Mouse (Mus musculus): Measurements from ENCODE around the gene Ttc9b. TPM values are rescaled to one million over a fixed set of nuclear protein-coding genes. Genes with fewer than 3 reads are reported as not detected.

Ttc9b gene
- total RNA-seq, 4 experiments from 2014 or later, result not detected

DNA sequence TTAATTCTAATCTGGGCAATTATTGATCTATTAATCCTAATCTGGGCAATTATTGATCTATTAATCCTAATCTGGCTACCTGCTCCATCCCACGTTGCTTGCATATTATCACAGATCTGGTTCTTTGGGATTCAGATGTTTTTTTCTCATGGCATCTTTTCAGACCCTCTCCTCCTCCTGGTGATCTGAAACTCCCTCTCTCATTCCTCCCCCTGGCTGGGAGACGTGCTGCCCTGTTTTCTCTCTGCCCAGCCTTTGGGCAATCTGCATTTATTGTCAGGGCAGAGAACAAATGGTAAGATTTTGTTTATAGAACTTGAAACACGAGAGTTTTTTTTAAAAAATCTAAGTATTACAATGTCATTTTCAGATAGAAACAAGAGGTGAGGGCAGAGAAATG is 34.1 kb downstream of the Ttc9b start:
- DNase-seq (ENCODE audit: low spot score), result no peak

DNA sequence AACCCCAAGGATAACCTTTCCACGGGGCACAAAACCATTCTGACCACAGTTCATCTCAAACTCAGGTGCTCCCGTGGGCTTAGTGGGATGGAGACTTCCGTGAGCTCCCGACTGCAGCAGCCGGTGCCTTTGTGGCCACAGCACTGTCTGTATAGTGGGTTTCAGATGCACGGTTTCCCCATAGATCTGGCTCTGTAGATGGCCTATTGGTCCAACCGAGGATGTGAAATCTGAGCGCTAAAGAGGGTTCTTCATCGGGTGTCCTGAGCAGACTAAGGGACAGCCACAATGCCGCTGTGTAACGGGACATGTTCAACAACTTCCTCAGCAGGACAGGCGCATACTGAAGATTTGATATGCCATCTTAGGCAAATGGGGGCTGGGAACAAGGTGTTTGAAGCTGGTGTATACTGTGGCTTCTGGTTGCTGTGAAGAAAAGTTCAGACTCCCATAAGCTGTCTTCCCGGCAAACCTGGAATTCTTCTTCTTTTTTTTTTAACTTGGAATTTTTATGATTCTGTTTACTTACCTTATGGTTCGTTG is 34.6 kb downstream of the Ttc9b start:
- DNase-seq (ENCODE audit: low spot score), result no peak

DNA sequence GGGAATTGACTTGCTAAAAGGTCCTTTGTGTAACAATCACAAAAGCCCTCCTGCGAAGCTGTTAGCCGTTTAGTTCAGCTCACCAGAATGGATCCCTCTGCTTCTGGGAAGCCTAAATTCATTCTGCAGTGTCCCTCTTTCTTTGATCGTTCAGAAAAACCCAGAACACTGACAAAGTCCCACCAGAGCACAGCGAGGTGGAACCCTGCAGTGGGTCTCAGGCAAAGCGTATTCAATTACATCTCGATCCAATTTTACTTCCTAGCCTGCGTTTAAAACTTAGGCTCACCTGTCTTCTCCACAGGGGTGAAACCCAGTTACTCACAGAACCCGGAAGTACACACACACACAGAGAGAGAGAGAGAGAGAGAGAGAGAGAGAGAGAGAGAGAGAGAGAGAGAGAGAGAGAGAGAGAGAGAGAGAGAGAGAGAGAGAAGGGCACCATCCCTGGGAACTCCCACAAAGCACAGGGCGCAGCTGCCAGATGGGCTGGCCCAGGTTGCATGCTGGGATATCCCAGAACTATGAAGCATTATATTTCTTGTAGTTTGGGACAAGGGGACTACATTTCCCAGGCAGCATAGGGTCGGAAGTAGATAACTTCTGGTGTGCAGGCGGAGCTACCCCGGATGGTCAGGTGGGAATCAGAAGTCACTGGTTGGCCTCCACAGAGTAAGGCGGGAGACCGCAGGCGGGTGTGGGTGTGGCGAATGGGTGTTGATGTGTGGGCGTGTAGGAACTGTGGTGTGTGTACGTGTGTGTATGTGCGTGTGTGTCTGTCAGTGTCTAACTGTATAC is 35.3 kb downstream of the Ttc9b start, which contains the start of gene Zfp607b:
TSS of gene Zfp607b (plus strand) at position 526 of the 798 bp plus-strand sequence.
- peak; percentile 97 for DNase-seq (ENCODE audit: low spot score)

DNA sequence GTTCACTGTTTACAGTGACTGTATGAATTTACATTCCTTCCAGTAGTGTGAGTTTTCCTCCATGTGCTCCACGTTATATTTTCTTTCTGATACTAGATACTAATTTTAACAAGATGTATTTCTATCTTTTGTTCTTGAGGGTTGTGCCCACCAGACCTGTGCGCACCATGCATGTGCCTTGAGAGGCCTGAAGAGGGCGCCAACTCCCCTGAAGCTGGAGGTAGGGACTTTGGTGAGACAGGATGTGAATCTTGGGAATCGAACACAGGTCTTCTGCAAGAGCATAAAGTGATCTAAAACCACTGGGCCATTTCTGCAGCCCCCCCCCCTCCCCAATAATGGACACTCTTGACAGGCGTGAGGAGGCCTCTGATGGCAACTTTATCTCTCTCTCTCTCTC is 37.4 kb downstream of the Ttc9b start:
- DNase-seq (ENCODE audit: low spot score), result no peak

DNA sequence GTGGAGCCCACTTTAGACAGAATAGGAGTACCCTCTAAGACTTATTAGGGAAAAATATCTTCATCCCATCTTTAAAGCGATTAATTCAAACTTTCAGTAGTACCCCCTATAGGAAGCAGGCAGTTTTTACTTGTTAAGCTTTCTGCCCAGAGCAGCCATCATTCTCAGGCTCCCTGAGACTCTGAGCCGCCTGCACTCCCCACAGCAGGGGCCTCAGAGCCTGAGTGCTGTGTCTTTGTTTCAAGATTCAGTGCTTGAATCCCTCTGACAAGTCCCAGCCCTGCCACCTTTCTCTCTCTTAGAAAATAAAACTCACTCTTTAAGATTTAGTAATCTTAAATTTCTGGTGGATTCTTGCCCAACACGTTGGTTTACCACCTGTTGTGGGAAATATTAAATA is 43.0 kb downstream of the Ttc9b start:
- no peak for DNase-seq (ENCODE audit: low spot score)

Other genes with a start within 250 kb of the Ttc9b start
- under 1 TPM; 0.22 to 0.49 (median 0.30) TPM for gene Sptbn4, start 206.2 kb upstream of the Ttc9b start, total RNA-seq (2022)
- 10 to 100 TPM; 27.7 to 29.2 (median 29.0) TPM for gene Blvrb, start 205.9 kb upstream of the Ttc9b start, total RNA-seq (2022)
- 1 to 10 TPM; 4.8 to 5.7 (median 5.6) TPM for gene Sertad3, start 180.1 kb upstream of the Ttc9b start, total RNA-seq (2022)
- gene Sertad1, start 167.0 kb upstream of the Ttc9b start, total RNA-seq (2022), result 10 to 100 TPM in 3 of 4 experiments, 1 to 10 TPM in 1; 8.4 to 11.5 (median 10.2) TPM
- 1 to 10 TPM in 1 of 4 experiments, under 1 TPM in 3; 0.75 to 1.0 (median 0.80) TPM for gene Prx, start 154.6 kb upstream of the Ttc9b start, total RNA-seq (2022)
- gene Hipk4, start 130.6 kb upstream of the Ttc9b start, total RNA-seq (2022), result under 1 TPM in 3 of 4 experiments, not detected in 1; 0.14 to 0.16 (median 0.14) TPM
- gene Pld3, start 100.7 kb upstream of the Ttc9b start, total RNA-seq (2022), result 10 to 100 TPM; 26.8 to 33.5 (median 30.5) TPM
- 10 to 100 TPM; 67.6 to 72.3 (median 70.8) TPM for gene 2310022A10Rik, start 100.7 kb upstream of the Ttc9b start, total RNA-seq (2022)
- gene Akt2, start 62.4 kb upstream of the Ttc9b start, total RNA-seq (2022), result 100 to 1,000 TPM; 169 to 227 (median 202) TPM
- gene Map3k10, start 20.7 kb downstream of the Ttc9b start, total RNA-seq (2022), result 10 to 100 TPM; 18.4 to 21.5 (median 20.8) TPM
- 1 to 10 TPM in 1 of 4 experiments, under 1 TPM in 3; 0.56 to 1.9 (median 0.71) TPM for gene Zfp607b, start 35.4 kb downstream of the Ttc9b start, total RNA-seq (2022)
- gene Zfp60, start 77.5 kb downstream of the Ttc9b start, total RNA-seq (2022), result 1 to 10 TPM; 8.0 to 9.5 (median 8.8) TPM
- 1 to 10 TPM; 4.0 to 4.9 (median 4.7) TPM for gene Zfp626, start 153.3 kb downstream of the Ttc9b start, total RNA-seq (2022)
- 1 to 10 TPM; 1.9 to 2.5 (median 2.2) TPM for gene Zfp59, start 184.7 kb downstream of the Ttc9b start, total RNA-seq (2022)
- gene Zfp607a, start 203.6 kb downstream of the Ttc9b start, total RNA-seq (2022), result 1 to 10 TPM; 2.5 to 3.3 (median 2.9) TPM